Mouse (Mus musculus): ENCODE data around the gene Kremen2. TPM values are rescaled to one million over a fixed set of nuclear protein-coding genes. Genes with fewer than 3 reads are reported as not detected.

Gene Kremen2
- total and polyA plus RNA-seq, 2 experiments, result 0.06 TPM; not detected in 1

DNA sequence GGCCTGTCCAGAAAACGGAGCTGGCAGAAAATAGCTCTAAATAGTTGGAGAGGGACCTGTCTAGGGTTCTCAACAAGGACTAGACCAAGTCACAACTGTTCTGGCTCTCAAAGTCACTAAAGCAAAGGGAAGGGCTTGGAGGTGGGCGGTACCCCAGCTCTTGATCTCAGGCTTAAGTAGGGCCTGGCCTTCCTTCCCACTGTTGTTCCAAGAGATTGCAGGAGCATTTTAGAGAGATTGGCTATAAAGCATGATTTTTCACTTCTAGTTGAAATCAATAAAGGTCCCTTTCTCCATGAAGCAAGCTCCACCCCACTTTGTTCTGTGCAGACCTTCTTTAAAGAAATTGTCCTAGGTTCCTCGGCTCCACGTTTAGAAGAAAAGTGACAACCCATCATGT, 20.2 kb downstream of the Kremen2 start:
- H3K27ac ChIP-seq (replicated peaks; ENCODE audit: insufficient read depth, low read depth, low read length), result no peak overlapping the region
- no peaks in the 10 kb centered on the region for H3K27me3 ChIP-seq (ENCODE audit: control insufficient read depth, insufficient read depth, low read length)
- peak overlapping the region; percentile 61; the same call in 1 of the 2 replicates for H3K9ac ChIP-seq (ENCODE audit: low read depth, low read length)
- H3K4me1 ChIP-seq (ENCODE audit: control insufficient read depth, insufficient read depth, low read length), result 0 out of 2 replicates have a peak, but pooled peaks cover 3% of the 10 kb centered on the region
- TF ChIP-seq POLR2A (IDR thresholded peaks at IDR 0.05; ENCODE audit: extremely low read depth, insufficient read depth, low read length) (no peak), CTCF (IDR thresholded peaks at IDR 0.05; ENCODE audit: low read depth, low read length) (no peak)
- H3K79me2 ChIP-seq (ENCODE audit: control insufficient read depth, insufficient read depth, low read length), result no peaks in the 10 kb centered on the region
- H3K36me3 ChIP-seq (ENCODE audit: control insufficient read depth, insufficient read depth, low read length), result no peaks in the 10 kb centered on the region
- WGBS, result 51% methylated on average over 4 of the region's 4 CpGs
- H3K4me3 ChIP-seq (ENCODE audit: insufficient read depth, low read depth, low read length), result 0 out of 2 replicates have a peak overlapping the region, but pooled peaks have one; percentile 76
- no peak for DNase-seq (ENCODE audit: extremely low read depth, low read depth, low spot score)

DNA sequence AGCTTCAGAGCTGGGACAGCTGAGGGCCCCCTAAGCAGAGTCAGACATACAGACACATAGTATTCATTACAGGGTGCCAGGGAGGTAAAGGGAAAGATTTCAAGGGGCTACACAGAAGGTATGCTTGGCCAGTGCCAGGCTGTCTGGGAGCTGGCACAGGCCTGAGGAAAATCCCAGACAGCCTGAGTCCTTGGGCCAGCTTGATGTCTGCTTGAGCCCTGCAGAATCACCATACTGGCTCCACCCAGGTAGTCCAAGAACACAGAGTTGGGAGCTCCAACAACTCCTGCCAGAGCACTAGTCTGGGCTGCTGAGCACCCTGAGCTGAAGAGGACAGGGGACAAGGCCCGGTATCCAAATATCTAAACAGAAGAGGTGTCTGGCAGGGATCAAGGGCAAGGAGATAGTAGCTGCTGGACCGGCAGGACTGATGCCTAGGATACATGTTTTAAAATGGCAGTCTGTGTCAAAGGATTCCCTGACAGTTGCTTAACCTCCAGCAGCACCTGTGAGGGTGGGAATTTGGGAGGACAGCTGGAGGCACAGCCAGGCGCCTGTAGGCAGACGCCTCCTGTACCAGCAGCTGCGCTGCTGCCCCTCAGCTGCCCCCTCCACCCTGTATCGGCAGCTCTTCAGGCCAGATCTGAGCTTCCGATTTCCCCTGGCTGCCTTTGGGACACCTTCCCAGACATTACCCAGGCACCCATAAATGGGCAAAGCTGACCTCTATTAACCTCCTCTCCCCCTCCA, 23.1 kb downstream of the Kremen2 start, which contains the start of gene 1520401A03Rik:
Gene 1520401A03Rik, minus strand, starts transcription at position 408 of the 750 bp plus-strand sequence.
- Histone ChIP-seq H3K79me2 (ENCODE audit: control insufficient read depth, insufficient read depth, low read length) (no peaks in the 10 kb centered on the region), H3K4me1 (ENCODE audit: control insufficient read depth, insufficient read depth, low read length) (0 out of 2 replicates have a peak, but pooled peaks cover 3% of the 10 kb centered on the region), H3K4me3 (ENCODE audit: insufficient read depth, low read depth, low read length) (no peak within 1 kb of the TSS), H3K27me3 (ENCODE audit: control insufficient read depth, insufficient read depth, low read length) (no peaks in the 10 kb centered on the region), H3K36me3 (ENCODE audit: control insufficient read depth, insufficient read depth, low read length) (no peaks in the 10 kb centered on the region), H3K9ac (ENCODE audit: low read depth, low read length) (no peak within 1 kb of the TSS), H3K27ac (replicated peaks; ENCODE audit: insufficient read depth, low read depth, low read length) (no peak within 1 kb of the TSS)
- no peak for TF ChIP-seq CTCF (IDR thresholded peaks at IDR 0.05; ENCODE audit: low read depth, low read length)
- TF ChIP-seq POLR2A (IDR thresholded peaks at IDR 0.05; ENCODE audit: extremely low read depth, insufficient read depth, low read length), result no peak
- DNase-seq (ENCODE audit: extremely low read depth, low read depth, low spot score), result no peak
- WGBS, result 83% methylated on average over 7 of the region's 7 CpGs

DNA sequence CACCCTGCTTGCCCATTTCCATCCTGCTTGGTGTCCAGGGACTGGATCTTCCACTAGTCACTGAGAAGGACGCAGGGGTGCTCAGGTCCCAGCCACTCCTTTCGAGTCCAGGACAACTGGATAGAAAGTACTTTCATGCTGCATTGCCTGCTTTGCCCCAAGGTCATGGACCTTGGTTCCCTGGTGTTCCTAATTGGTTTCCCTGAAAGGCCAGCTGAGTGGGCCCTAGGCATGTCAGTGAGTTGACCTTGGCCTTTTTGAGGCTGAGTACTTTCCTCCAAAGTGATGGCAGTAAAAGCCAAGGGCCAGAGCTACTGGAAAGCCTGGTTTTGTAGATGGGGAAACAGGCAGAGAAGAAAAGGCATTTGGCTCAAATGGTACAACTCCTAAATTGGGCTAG, 23.7 kb downstream of the Kremen2 start:
- Histone ChIP-seq H3K4me3 (ENCODE audit: insufficient read depth, low read depth, low read length) (no peak overlapping the region), H3K27ac (replicated peaks; ENCODE audit: insufficient read depth, low read depth, low read length) (no peak overlapping the region), H3K36me3 (ENCODE audit: control insufficient read depth, insufficient read depth, low read length) (no peaks in the 10 kb centered on the region), H3K79me2 (ENCODE audit: control insufficient read depth, insufficient read depth, low read length) (no peaks in the 10 kb centered on the region), H3K27me3 (ENCODE audit: control insufficient read depth, insufficient read depth, low read length) (no peaks in the 10 kb centered on the region), H3K4me1 (ENCODE audit: control insufficient read depth, insufficient read depth, low read length) (0 out of 2 replicates have a peak, but pooled peaks cover 3% of the 10 kb centered on the region), H3K9ac (ENCODE audit: low read depth, low read length) (no peak overlapping the region)
- DNase-seq (ENCODE audit: extremely low read depth, low read depth, low spot score), result no peak
- WGBS, result 66% methylated on average over 2 of the region's 2 CpGs
- TF ChIP-seq CTCF (IDR thresholded peaks at IDR 0.05; ENCODE audit: low read depth, low read length) (no peak), POLR2A (IDR thresholded peaks at IDR 0.05; ENCODE audit: extremely low read depth, insufficient read depth, low read length) (no peak)

DNA sequence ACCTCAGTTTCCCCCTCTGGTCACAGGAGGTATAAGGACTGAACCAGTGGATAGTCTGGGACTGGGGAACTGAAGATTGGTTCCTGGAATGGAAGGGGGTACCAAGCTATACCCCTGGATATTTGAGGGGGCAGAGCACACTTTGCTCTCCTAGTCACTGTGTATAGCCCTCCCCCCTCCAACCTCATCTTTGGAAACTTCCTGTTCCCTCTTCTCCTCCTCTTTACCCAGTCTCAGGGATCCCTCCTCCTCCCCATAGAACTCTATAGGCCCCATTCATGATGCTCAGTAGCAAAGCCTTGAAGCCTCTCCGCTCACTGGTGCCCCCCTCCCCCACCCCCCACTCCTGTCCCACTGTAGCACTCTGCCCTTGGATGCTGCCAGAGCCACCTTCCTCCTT, 26.2 kb downstream of the Kremen2 start:
- 75% methylated on average over 1 of the region's 1 CpGs for WGBS
- H3K27ac ChIP-seq (replicated peaks; ENCODE audit: insufficient read depth, low read depth, low read length), result no peak overlapping the region
- H3K4me3 ChIP-seq (ENCODE audit: insufficient read depth, low read depth, low read length), result no peak overlapping the region

DNA sequence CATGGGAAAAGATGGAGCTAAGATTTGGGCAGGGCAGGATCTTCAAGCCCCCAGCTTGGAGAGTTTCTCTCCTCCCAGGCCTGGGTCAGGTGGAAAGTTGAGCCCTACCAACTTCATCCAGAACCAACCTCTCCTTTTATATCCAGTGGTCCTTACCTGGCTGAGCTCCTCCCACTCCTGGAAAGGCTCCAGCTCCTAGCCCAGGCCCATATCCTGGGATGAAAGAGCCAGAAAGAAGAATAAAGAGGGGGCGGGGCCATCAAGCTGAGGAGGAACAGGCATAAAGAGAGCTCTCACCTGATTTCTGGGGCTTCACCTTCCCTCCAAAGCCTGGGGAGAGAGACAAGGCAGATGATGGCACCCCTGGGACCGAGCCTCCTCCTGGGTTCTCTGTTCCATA, 28.6 kb downstream of the Kremen2 start:
- no peak overlapping the region for H3K27ac ChIP-seq (replicated peaks; ENCODE audit: insufficient read depth, low read depth, low read length)
- no peak overlapping the region for H3K4me3 ChIP-seq (ENCODE audit: insufficient read depth, low read depth, low read length)
- H3K79me2 ChIP-seq (ENCODE audit: control insufficient read depth, insufficient read depth, low read length), result no peaks in the 10 kb centered on the region
- no peak overlapping the region for H3K9ac ChIP-seq (ENCODE audit: low read depth, low read length)
- TF ChIP-seq POLR2A (IDR thresholded peaks at IDR 0.05; ENCODE audit: extremely low read depth, insufficient read depth, low read length) (no peak), CTCF (IDR thresholded peaks at IDR 0.05; ENCODE audit: low read depth, low read length) (no peak)
- H3K4me1 ChIP-seq (ENCODE audit: control insufficient read depth, insufficient read depth, low read length), result no peaks in the 10 kb centered on the region
- no peaks in the 10 kb centered on the region for H3K36me3 ChIP-seq (ENCODE audit: control insufficient read depth, insufficient read depth, low read length)
- no peaks in the 10 kb centered on the region for H3K27me3 ChIP-seq (ENCODE audit: control insufficient read depth, insufficient read depth, low read length)
- 87% methylated on average over 2 of the region's 2 CpGs for WGBS
- DNase-seq (ENCODE audit: extremely low read depth, low read depth, low spot score), result no peak

More for the DNA sequence above, 26.2 kb downstream of the Kremen2 start:
- Histone ChIP-seq H3K79me2 (ENCODE audit: control insufficient read depth, insufficient read depth, low read length) (no peaks in the 10 kb centered on the region), H3K36me3 (ENCODE audit: control insufficient read depth, insufficient read depth, low read length) (no peaks in the 10 kb centered on the region), H3K4me1 (ENCODE audit: control insufficient read depth, insufficient read depth, low read length) (no peaks in the 10 kb centered on the region), H3K9ac (ENCODE audit: low read depth, low read length) (no peak overlapping the region), H3K27me3 (ENCODE audit: control insufficient read depth, insufficient read depth, low read length) (no peaks in the 10 kb centered on the region)
- DNase-seq (ENCODE audit: extremely low read depth, low read depth, low spot score), result no peak
- TF ChIP-seq POLR2A (IDR thresholded peaks at IDR 0.05; ENCODE audit: extremely low read depth, insufficient read depth, low read length) (no peak), CTCF (IDR thresholded peaks at IDR 0.05; ENCODE audit: low read depth, low read length) (no peak)

DNA sequence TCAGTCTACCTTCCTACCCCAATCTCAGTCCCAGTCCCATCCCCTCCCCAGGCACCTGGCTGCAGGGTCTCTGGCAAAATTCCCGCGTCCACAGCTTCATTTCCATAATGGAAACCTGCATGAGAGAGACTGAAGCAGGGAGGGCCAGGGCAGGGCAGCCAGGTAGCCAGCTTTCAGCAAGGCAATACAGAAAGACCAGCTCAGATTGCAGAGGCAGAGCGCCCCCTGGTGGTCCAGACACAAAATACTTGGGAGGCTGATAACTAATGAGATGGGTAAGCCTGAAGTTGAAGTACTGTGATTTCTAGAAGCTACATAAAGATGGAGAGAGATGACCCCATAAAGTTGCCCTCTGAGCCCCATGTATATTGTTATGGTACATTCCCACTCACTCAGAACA, 39.4 kb downstream of the Kremen2 start:
- DNase-seq (ENCODE audit: extremely low read depth, low read depth, low spot score), result peak; percentile 43
- WGBS, result 0% methylated on average over 3 of the region's 3 CpGs
- Histone ChIP-seq H3K9ac (ENCODE audit: low read depth, low read length) (no peak overlapping the region), H3K79me2 (ENCODE audit: control insufficient read depth, insufficient read depth, low read length) (no peaks in the 10 kb centered on the region), H3K27me3 (ENCODE audit: control insufficient read depth, insufficient read depth, low read length) (no peaks in the 10 kb centered on the region; the same call in 1 of the 2 replicates), H3K36me3 (ENCODE audit: control insufficient read depth, insufficient read depth, low read length) (no peaks in the 10 kb centered on the region), H3K4me3 (ENCODE audit: insufficient read depth, low read depth, low read length) (no peak overlapping the region), H3K4me1 (ENCODE audit: control insufficient read depth, insufficient read depth, low read length) (no peaks in the 10 kb centered on the region), H3K27ac (replicated peaks; ENCODE audit: insufficient read depth, low read depth, low read length) (no peak overlapping the region)
- TF ChIP-seq CTCF (IDR thresholded peaks at IDR 0.05; ENCODE audit: low read depth, low read length), result peak; percentile 85
- no peak for TF ChIP-seq POLR2A (IDR thresholded peaks at IDR 0.05; ENCODE audit: extremely low read depth, insufficient read depth, low read length)

All from liver, adult 2 months (tissue).